In genomic region chr11:118874022-118874421, GRCm38 (mm10) we compare ENCODE assay signal across 14 mouse cellular contexts. TPM values are rescaled to one million over a fixed set of nuclear protein-coding genes. Genes with fewer than 3 reads are reported as not detected.
A peak's percentile ranks its signal among the peaks of the same experiment; 100 is the strongest.
DNase-seq lines count a peak whose midpoint lies in the region; ATAC-seq and TF ChIP-seq lines count a peak whose summit lies in the region.
"Had no signal": no experiment of that assay in that cellular context is flagged by ENCODE, and none has a peak within 500 bp of the region (broad histone marks: within the 10 kb centered on the region; RNA-seq: fewer than 3 reads in every experiment).

No protein-coding gene starts in this region.

- H3K36me3 ChIP-seq in forebrain, embryonic 10.5 days (replicated peaks), result no peaks in the 10 kb centered on the region
- no peaks in the 10 kb centered on the region for H3K36me3 ChIP-seq in forebrain, postnatal 0 days (ENCODE audit: insufficient read depth)
- no peaks in the 10 kb centered on the region for H3K36me3 ChIP-seq in midbrain, embryonic 14.5 days (ENCODE audit: control insufficient read depth, insufficient read depth, low read length)
- H3K36me3 ChIP-seq: intestine, embryonic 15.5 days; lung, embryonic 15.5 days had no signal

- 0 out of 2 replicates have a peak overlapping the region, but pooled peaks have one; percentile 35 for H3K27ac ChIP-seq in forebrain, embryonic 10.5 days
- H3K27ac ChIP-seq in forebrain, postnatal 0 days (ENCODE audit: low read depth, low read length), result no peak overlapping the region
- peak overlapping the region; percentile 46 for H3K27ac ChIP-seq in midbrain, embryonic 14.5 days (replicated peaks; ENCODE audit: low read depth, low read length)
- H3K27ac ChIP-seq: intestine, embryonic 15.5 days; lung, embryonic 15.5 days had no signal

- peaks cover 31% of the 10 kb centered on the region for H3K4me1 ChIP-seq in forebrain, embryonic 10.5 days
- H3K4me1 ChIP-seq in forebrain, postnatal 0 days (ENCODE audit: insufficient read depth), result 0 out of 2 replicates have a peak, but pooled peaks cover 7% of the 10 kb centered on the region
- peaks cover 33% of the 10 kb centered on the region for H3K4me1 ChIP-seq in midbrain, embryonic 14.5 days (ENCODE audit: control insufficient read depth, insufficient read depth, low read length)
- H3K4me1 ChIP-seq: lung, embryonic 15.5 days had no signal

- peaks cover 15% of the 10 kb centered on the region for H3K27me3 ChIP-seq in forebrain, embryonic 10.5 days (ENCODE audit: poor library complexity, severe bottlenecking)
- H3K27me3 ChIP-seq in forebrain, postnatal 0 days (ENCODE audit: insufficient read depth, low read length), result no peaks in the 10 kb centered on the region
- H3K27me3 ChIP-seq in midbrain, embryonic 14.5 days (ENCODE audit: control insufficient read depth, insufficient read depth, low read length), result no peaks in the 10 kb centered on the region
- H3K27me3 ChIP-seq: intestine, embryonic 15.5 days; lung, embryonic 15.5 days had no signal

- H3K4me3 ChIP-seq in forebrain, embryonic 10.5 days, result no peak overlapping the region; the same call in 1 of the 2 replicates
- H3K4me3 ChIP-seq in forebrain, postnatal 0 days (ENCODE audit: low read depth, low read length), result no peak overlapping the region
- H3K4me3 ChIP-seq in midbrain, embryonic 14.5 days (replicated peaks; ENCODE audit: low read depth, low read length), result no peak overlapping the region
- H3K4me3 ChIP-seq: intestine, embryonic 15.5 days; lung, embryonic 15.5 days had no signal

- no peaks in the 10 kb centered on the region for H3K9me3 ChIP-seq in forebrain, embryonic 10.5 days
- no peaks in the 10 kb centered on the region for H3K9me3 ChIP-seq in forebrain, postnatal 0 days (ENCODE audit: low read length)
- no peaks in the 10 kb centered on the region for H3K9me3 ChIP-seq in midbrain, embryonic 14.5 days (ENCODE audit: control insufficient read depth, low read length)
- H3K9me3 ChIP-seq: intestine, embryonic 15.5 days; lung, embryonic 15.5 days had no signal

- ATAC-seq in forebrain, postnatal 0 days, result no peak
- no peak for ATAC-seq in midbrain, embryonic 14.5 days (ENCODE audit: low FRiP score, low TSS enrichment)
- ATAC-seq: intestine, embryonic 15.5 days had no signal

- 70% methylated on average over 11 of the region's 11 CpGs for WGBS in forebrain, embryonic 10.5 days
- 52% methylated on average over 11 of the region's 11 CpGs for WGBS in forebrain, postnatal 0 days
- WGBS in midbrain, embryonic 14.5 days, result 46% methylated on average over 11 of the region's 11 CpGs

- no peak overlapping the region for H3K4me2 ChIP-seq in forebrain, postnatal 0 days (ENCODE audit: low read depth)
- H3K4me2 ChIP-seq in midbrain, embryonic 14.5 days (ENCODE audit: low read length), result no peak overlapping the region
- H3K4me2 ChIP-seq: intestine, embryonic 15.5 days; lung, embryonic 15.5 days had no signal

- H3K9ac ChIP-seq in forebrain, postnatal 0 days, result no peak overlapping the region
- peak overlapping the region; percentile 23; the same call in 1 of the 2 replicates for H3K9ac ChIP-seq in midbrain, embryonic 14.5 days (replicated peaks; ENCODE audit: low read length)
- H3K9ac ChIP-seq: intestine, embryonic 15.5 days; lung, embryonic 15.5 days had no signal

- DNase-seq in forebrain, embryonic 10.5 days (ENCODE audit: extremely low spot score, low spot score), result no peak
- DNase-seq in forebrain, postnatal 0 days, result no peak
- DNase-seq in retina, postnatal 1 day, result peak; percentile 48
- no peak for DNase-seq in retina, embryonic 14.5 days (ENCODE audit: low spot score)
- no peak for DNase-seq in midbrain, embryonic 14.5 days
- no peak for DNase-seq in natural killer cell, adult 2 months (ENCODE audit: low spot score in 2 of 2)
- no peak for DNase-seq in urinary bladder, adult 18-20 months (ENCODE audit: low spot score in 2 of 2)
- no peak for DNase-seq in right cerebral cortex, postnatal 36 days (ENCODE audit: low spot score in 2 of 2)
- DNase-seq: gastrocnemius, postnatal 14 days; spleen, adult 18-20 months; thymus, postnatal 14 days had no signal

- TF ChIP-seq CTCF in forebrain, postnatal 0 days (IDR thresholded peaks at IDR 0.05; ENCODE audit: low read depth), result no peak

RNA-seq across cellular contexts. Expression of gene Rbfox3, which starts 37.4 kb away (rescaled TPM):
- 2.0 and 2.6 TPM in 2 replicates for polyA plus RNA-seq in forebrain, embryonic 10.5 days (2016; fragmentation: Nextera tagmentation; extraction: Ambion mirVana)
- total RNA-seq in forebrain, postnatal 0 days (2014; rRNA removed), result 37.3 and 43.7 TPM in 2 replicates
- polyA plus RNA-seq in forebrain, postnatal 0 days (2015; fragmentation: Nextera tagmentation; extraction: Ambion mirVana), result 72.7 and 82.3 TPM in 2 replicates
- 31.7 and 41.9 TPM in 2 replicates for polyA plus RNA-seq in midbrain, embryonic 14.5 days (2014; fragmentation: Nextera tagmentation; extraction: Ambion mirVana)
- total RNA-seq: megakaryocyte, adult 5-6 weeks had no signal
